Mouse (Mus musculus) v-Abl transformed pro-B cells (cell line): ENCODE data around the gene Zfp668.
"Not testable (repeated sequence)": the region's sequence is repeated elsewhere in the genome, so short reads cannot be mapped to it uniquely, and the experiment has no call there.

Source experiments
- in situ Hi-C, 2 experiments: fragments of 400-800 bp; cut with MboI; formaldehyde crosslinking; loops; one replicate each; pipeline ENCODE4 v1.15.1; 2025; ENCODE audit not compliant: unreplicated experiment in 2 of 2

Zfp668 gene

DNA sequence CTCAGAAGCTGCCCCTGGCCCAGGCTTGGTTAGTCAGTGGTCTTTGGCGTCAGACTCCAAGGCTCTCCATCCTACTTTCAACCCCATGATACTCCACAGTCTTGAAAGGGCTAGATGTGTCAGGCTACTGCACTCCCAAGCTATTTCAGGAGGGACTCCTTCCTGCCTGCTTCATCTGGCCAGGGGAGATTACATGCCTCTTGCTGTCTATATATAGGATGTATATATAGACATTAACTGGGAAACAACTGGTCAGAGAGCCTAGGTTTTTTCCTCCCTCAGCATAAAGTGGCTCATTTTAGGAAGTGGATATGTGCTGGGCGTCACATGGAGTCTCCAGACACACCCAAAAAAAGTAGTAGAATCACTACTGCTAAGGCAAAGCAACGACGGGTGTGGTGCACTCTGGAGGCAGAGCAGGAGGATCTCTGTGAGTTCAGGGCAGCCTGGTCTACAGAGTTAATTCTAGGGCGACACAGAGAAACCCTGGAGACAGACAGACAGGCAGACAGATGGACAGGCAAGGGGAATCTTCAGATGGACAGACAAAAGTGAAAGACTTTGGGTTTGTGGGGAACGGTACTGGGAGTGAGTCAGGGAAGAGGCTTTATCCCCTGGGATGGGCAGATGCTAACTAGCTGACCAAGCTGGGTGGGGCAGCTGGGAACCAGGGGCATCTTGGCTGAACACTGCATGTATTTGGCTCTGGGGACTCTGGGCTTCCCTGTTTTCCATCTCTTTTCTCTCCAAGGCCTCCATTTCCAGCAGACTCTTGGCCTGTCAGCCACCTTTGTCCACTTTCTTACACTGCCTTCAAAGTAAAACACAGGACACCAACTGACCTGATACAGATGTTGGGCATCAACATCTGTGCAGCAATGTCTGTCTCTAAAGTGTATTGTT, 26.4 kb downstream of the Zfp668 start:
- in situ Hi-C loops = no loop called here

- in situ Hi-C loops = no loop called here
Measured at GRCm38 (mm10) chr7:127842001-127842718, 34.5 kb downstream of the Zfp668 start.

DNA sequence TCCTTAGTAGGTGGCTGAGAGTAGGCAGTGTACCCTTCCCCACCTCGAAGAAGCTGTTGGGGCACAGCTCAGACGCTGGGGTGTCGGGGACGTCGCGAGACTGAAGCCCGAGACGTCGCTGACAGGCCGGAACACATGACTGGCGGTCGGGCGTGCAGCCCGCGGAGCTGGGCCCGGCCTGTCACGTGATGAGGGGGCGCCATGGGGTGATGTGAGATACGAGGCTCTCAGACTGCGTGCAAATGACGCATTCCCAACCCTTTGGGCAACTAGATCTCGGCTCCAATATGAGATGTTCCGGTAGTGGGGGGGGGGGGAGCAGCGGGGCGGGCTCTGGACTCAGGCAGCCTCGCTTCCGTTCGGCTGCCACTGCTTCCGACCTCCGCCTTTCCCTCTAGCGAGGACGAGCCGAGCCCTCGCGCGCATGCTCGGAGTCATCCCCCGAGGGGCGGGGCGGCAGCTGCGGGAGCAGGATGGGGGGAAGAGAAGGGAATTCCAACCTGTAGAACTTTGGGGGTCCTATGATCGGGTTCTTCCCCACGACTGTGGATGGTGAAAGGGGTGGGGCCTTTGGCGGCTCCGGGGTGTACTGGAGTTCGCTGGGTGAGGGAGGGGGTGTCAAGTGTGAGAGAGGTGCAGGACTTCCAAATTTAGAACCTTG, 35.2 kb downstream of the Zfp668 start:
- in situ Hi-C loops = no loop called here

DNA sequence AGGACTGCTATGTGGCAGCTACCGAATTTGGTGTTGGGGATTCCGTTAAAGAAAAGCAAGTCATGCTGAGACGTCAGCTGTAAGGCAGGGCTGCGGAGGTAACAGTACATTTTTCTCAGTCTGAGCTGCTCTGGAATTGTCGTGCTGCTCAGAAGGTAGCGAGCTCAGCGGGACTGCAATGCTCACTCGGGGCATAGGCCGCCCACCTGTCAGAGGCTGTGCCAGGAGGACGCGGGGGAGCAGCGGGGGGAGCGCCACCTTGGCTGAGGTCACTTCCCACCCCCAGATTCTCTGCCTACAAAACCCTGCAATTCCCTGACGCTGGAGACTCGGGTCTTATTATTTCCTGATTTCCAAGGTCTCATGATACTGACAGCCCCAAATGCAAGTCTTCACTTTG, 35.7 kb downstream of the Zfp668 start:
- in situ Hi-C loops = no loop called here

DNA sequence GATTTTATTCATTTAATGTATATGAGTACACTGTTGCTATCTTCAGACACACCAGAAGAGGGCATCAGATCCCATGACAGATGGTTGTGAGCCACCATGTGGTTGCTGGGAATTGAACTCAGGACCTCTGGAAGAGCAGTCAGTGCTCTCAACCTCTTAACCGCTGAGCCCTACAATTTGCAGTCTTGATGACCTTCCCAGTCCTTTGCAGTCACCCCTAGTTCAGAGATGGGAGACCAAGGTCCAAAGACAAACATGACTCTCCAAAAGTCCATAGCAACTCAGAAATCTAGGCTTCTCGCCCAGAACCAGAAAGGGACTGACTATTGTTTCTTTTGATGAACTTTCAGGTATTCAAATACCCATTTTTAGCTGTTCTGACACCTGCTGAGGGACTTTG, 36.6 kb downstream of the Zfp668 start:
- in situ Hi-C loops = not testable (repeated sequence)

DNA sequence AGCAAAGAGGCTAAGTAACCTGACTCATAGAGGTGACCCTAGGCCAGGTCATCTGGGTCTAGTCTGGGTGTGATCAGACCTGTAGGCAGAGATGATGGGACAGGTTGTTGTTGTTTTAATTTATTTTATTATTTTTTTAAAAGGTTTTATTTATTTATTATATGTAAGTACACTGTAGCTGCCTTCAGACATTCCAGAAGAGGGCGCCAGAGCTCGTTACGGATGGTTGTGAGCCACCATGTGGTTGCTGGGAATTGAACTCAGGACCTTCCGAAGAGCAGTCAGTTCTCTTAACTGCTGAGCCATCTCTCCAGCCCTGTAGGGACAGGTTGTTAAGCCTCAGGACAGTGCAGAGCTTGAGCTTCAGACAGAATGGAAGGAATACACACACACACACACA, 38.8 kb downstream of the Zfp668 start:
- in situ Hi-C loops = not testable (repeated sequence)

DNA sequence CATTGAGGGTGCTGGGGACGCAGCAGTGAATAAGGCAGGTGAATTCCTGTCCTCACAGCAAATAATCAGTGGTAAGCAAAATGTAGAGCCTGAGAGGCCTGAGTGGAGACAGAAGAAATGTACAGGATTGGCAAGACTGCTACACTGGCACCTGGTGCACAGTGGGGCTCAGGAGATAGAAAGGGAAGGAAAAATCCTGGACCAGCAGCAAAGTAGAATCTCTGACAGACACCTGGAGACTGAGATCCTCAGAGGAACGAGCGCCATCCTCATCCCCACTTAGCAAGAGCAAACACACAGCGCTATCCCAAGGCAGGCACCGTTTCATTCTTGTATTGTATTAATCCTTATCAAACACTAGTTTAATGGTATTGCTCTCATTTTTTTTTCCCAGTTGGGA, 39.2 kb downstream of the Zfp668 start:
- in situ Hi-C loops = no loop called here

DNA sequence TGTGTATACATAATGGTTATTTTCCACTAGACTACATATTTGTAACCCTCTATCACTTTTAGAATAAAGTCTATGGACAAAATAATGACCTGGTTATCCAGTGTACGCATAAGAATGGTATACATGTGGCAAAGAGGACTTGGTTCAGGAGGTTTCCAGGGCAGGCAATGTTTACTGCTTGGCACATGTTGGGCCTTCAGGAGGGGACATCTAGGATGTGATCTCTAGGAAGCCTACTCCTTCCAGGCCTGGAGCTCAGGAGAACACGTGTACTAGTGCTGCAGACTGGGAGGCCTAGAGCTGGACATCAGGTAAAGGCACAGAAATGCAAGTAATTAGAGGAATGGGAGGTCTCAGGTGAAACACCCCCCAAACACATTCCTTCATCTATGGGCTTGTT, 41.1 kb downstream of the Zfp668 start:
- in situ Hi-C loops = no loop called here

DNA sequence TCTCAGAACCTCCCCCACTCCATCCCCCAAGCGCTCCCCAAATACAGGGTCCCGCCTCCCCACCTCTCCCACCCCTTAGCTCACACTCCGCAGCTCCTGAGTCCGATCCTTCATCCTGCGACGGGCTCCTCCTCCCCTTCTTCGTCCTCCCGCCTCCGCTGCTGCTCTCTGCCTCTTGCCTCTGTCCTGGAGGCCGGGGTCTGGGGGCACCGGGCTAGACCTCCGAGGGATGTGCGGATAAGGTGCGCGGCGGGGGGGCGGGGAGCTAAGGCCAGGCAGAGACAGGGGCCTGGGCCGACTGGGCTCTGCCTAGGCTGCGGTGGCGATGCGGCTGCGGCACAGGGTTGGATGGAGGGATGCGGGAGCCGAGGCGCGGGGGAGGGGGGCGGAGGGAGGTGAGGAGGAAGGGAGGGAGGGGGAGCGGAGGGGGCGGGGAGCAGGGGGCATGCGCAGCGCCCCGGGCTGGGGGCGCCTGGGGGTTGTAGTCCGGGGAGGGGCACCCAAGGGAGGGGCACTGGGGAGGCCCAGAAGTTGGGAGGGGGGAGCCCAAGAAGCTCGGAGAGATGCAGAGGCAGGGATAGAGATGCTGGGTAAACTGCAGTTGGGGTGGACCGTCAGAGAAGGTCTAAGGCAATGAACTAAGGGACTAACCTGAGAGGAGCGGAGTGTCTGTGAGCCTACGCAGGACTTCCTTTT, 52.3 kb downstream of the Zfp668 start, which contains the start of the genes Stx4a and Stx1b:
Gene Stx4a, plus strand, starts transcription at position 119 of the 696 bp plus-strand sequence.
Gene Stx1b, minus strand, starts transcription at position 374 of the 696 bp plus-strand sequence.
- in situ Hi-C loops = no loop called here

GRCm38 (mm10) chr7:127823236-127824171, 53.1 kb downstream of the Zfp668 start:
- in situ Hi-C loops = no loop called here

DNA sequence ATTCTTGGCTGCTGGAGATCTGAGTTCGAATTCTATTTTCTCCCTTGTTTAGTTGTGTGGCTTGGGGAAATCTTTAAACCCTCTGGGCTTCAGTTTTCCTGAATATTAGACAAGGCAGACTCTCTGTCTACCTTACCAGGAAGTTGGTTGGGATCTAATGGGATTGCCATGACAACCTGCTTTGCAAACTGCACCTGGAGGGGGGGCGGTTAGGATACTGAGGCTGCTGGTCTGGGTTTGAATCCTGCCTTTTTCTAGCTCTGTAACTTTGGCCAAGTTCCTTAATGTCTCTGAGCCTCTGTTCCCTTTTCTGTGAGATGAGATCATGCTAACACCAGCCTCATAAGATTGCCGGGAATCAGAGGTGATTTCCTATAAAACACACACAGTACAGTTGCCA, 54.1 kb downstream of the Zfp668 start:
- in situ Hi-C loops = no loop called here

GRCm38 (mm10) chr7:127820836-127821509, 55.7 kb downstream of the Zfp668 start:
- in situ Hi-C loops = no loop called here

GRCm38 (mm10) chr7:127817776-127818175, 58.9 kb downstream of the Zfp668 start:
- in situ Hi-C loops = no loop called here

DNA sequence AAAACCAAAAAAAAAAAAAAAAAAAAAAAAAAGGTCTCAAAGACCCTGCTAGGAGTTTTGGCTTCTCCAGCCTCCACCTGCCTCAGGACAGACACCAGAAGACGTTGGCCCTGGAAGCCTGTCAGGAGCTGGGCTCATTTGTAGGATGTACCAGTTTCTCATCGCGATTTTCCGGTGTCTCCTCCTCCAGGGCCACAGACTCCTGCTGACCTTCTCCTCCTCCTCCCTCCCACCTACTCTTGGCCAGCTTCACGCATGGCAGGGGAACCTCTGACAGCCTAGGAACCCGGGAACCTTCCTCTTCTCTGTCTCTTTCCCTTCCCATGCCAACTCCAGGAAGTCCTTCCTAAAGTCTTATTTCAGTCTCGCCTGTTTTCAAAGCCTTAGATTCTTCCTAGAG, 59.6 kb downstream of the Zfp668 start:
- in situ Hi-C loops = no loop called here

GRCm38 (mm10) chr7:127815954-127816821, 60.4 kb downstream of the Zfp668 start:
- in situ Hi-C loops = no loop called here

GRCm38 (mm10) chr7:127815116-127815665, 61.4 kb downstream of the Zfp668 start:
- in situ Hi-C loops = no loop called here

GRCm38 (mm10) chr7:127814241-127814921, 62.2 kb downstream of the Zfp668 start:
- in situ Hi-C loops = no loop called here
